Comparison of ENCODE assay signal across 8 mouse cellular contexts in the genomic region with DNA sequence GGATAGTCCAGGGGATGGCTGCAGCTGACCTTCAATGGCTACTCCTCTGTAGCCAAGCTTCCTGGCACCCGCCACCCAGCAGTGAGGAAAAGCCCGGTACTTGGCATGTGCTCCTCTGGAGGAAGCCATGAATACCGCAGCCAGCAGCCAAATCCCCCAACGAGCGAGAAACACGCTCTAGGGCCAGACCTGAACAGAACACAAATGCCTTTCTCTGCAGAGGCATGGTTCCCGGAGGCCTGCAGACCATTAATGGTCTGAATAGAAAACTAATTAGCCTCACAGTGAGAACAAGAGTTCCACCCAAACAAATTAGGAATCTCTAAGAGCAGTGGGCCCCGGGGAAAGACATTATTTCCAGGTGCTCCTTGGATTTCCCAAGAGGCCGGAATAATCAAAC. TPM values are rescaled to one million over a fixed set of nuclear protein-coding genes. Genes with fewer than 3 reads are reported as not detected.
DNase-seq lines count a peak whose midpoint lies in the region; ATAC-seq and TF ChIP-seq lines count a peak whose summit lies in the region.
"Had no signal": no experiment of that assay in that cellular context is flagged by ENCODE, and none has a peak within 500 bp of the region (broad histone marks: within the 10 kb centered on the region; RNA-seq: fewer than 3 reads in every experiment).

No protein-coding gene starts in this region.

- peaks cover 15 to 20% of the 10 kb centered on the region in 2 experiments; a peak in 3 of 4 replicates for H3K4me1 ChIP-seq in ES-E14 (ENCODE audit: control insufficient read depth in 2 of 2, insufficient read depth in 2 of 2, low read length in 2 of 2, poor library complexity in 1 of 2)
- peaks cover 7% of the 10 kb centered on the region; the same call in 1 of the 2 replicates for H3K4me1 ChIP-seq in forebrain, postnatal 0 days (ENCODE audit: insufficient read depth)
- peaks cover 10% of the 10 kb centered on the region; the same call in 1 of the 2 replicates for H3K4me1 ChIP-seq in hindbrain, postnatal 0 days (ENCODE audit: insufficient read depth, low read length)

- DNase-seq in ES-E14 (ENCODE audit: low read depth, low spot score), result peak; percentile 68
- peak; percentile 28 for DNase-seq in adrenal gland, postnatal 25 days
- DNase-seq in forebrain, postnatal 0 days, result peak; percentile 75
- peak; percentile 87 for DNase-seq in hindbrain, postnatal 0 days (ENCODE audit: low spot score)
- peak; percentile 79 for DNase-seq in left cerebral cortex, postnatal 4 days
- peak; percentile 26 for DNase-seq in testis, postnatal 14 days (ENCODE audit: low spot score)
- DNase-seq in lung, adult 18-20 months, result no peak

- H3K4me2 ChIP-seq in forebrain, postnatal 0 days (ENCODE audit: low read depth), result no peak overlapping the region
- H3K4me2 ChIP-seq in hindbrain, postnatal 0 days (ENCODE audit: low read depth, low read length), result no peak overlapping the region
- H3K4me2 ChIP-seq: liver, embryonic 15.5 days had no signal

- intact Hi-C loops in left cerebral cortex, postnatal 4 days (cut with DNase I), result no loop called here

- peak overlapping the region; percentile 93 for H3K27ac ChIP-seq in ES-E14 (ENCODE audit: insufficient read depth, low read depth, low read length, poor library complexity, severe bottlenecking)
- 0 out of 2 replicates have a peak overlapping the region, but pooled peaks have one; percentile 45 for H3K27ac ChIP-seq in forebrain, postnatal 0 days (ENCODE audit: low read depth, low read length)
- peak overlapping the region; percentile 52; the same call in 1 of the 2 replicates for H3K27ac ChIP-seq in hindbrain, postnatal 0 days
- H3K27ac ChIP-seq: liver, embryonic 15.5 days had no signal

- H3K27me3 ChIP-seq in forebrain, postnatal 0 days (ENCODE audit: insufficient read depth, low read length), result no peaks in the 10 kb centered on the region
- H3K27me3 ChIP-seq in hindbrain, postnatal 0 days (ENCODE audit: insufficient read depth, low read length), result no peaks in the 10 kb centered on the region
- H3K27me3 ChIP-seq: liver, embryonic 15.5 days had no signal

- no peaks in the 10 kb centered on the region for H3K9me3 ChIP-seq in ES-E14 (ENCODE audit: control insufficient read depth, insufficient read depth, low read depth, low read length)
- H3K9me3 ChIP-seq in forebrain, postnatal 0 days (ENCODE audit: low read length), result no peaks in the 10 kb centered on the region
- no peaks in the 10 kb centered on the region for H3K9me3 ChIP-seq in hindbrain, postnatal 0 days (ENCODE audit: low read length)
- H3K9me3 ChIP-seq: liver, embryonic 15.5 days had no signal

- no peak for TF ChIP-seq CTCF in forebrain, postnatal 0 days (IDR thresholded peaks at IDR 0.05; ENCODE audit: low read depth)
- 0 out of 2 replicates have a peak, but pooled peaks have one; percentile 23 for TF ChIP-seq CTCF in hindbrain, postnatal 0 days (IDR thresholded peaks at IDR 0.05; ENCODE audit: low read depth)

- 18% methylated on average over 9 of the region's 9 CpGs for WGBS in forebrain, postnatal 0 days
- WGBS in hindbrain, postnatal 0 days, result 32% methylated on average over 9 of the region's 9 CpGs

- peaks cover 7% of the 10 kb centered on the region for H3K36me3 ChIP-seq in ES-E14 (ENCODE audit: control insufficient read depth, insufficient read depth, low read length, poor library complexity, severe bottlenecking)
- H3K36me3 ChIP-seq in forebrain, postnatal 0 days (ENCODE audit: insufficient read depth), result peaks cover 12% of the 10 kb centered on the region
- H3K36me3 ChIP-seq in hindbrain, postnatal 0 days (ENCODE audit: insufficient read depth, low read length), result peaks cover 6% of the 10 kb centered on the region

- H3K9ac ChIP-seq in ES-E14 (ENCODE audit: insufficient read depth, low read depth, low read length, poor library complexity, severe bottlenecking), result peak overlapping the region; percentile 49
- H3K9ac ChIP-seq in forebrain, postnatal 0 days, result no peak overlapping the region
- H3K9ac ChIP-seq in hindbrain, postnatal 0 days (replicated peaks; ENCODE audit: low read length), result no peak overlapping the region
- H3K9ac ChIP-seq: liver, embryonic 15.5 days had no signal

- peak overlapping the region in 1 of 2 experiments; percentile 15; a peak in 1 of 4 replicates for H3K4me3 ChIP-seq in ES-E14 (ENCODE audit: insufficient read depth in 1 of 2, low read depth in 1 of 2, low read length in 2 of 2, poor library complexity in 1 of 2, severe bottlenecking in 1 of 2)
- H3K4me3 ChIP-seq in forebrain, postnatal 0 days (ENCODE audit: low read depth, low read length), result no peak overlapping the region
- no peak overlapping the region for H3K4me3 ChIP-seq in hindbrain, postnatal 0 days (ENCODE audit: low read length)
- H3K4me3 ChIP-seq: liver, embryonic 15.5 days had no signal

- in situ Hi-C loops in ES-E14 (cut with MboI; ENCODE audit: low sequenced_read_pairs in 2 of 2, unreplicated experiment in 2 of 2), result no loop called here

- ATAC-seq in forebrain, postnatal 0 days, result peak; percentile 91
- ATAC-seq in hindbrain, postnatal 0 days, result peak; percentile 92

TF ChIP-seq in ES-E14, 5 proteins besides CTCF, POLR2A, EP300 and RAD21:
- no peak for TF ChIP-seq ZNF384 (IDR thresholded peaks at IDR 0.05; ENCODE audit: low read depth, low read length)
- TF ChIP-seq CHD2 (IDR thresholded peaks at IDR 0.05; ENCODE audit: low read depth, low read length), result peak; percentile 63; the same call in 1 of the 2 replicates

RNA-seq across cellular contexts. Expression of gene Nf2, which starts 46.3 kb away (rescaled TPM):
- total RNA-seq in ES-E14 (2012; rRNA removed), result 53.8 and 65.6 TPM in 2 replicates
- 160 and 207 TPM in 2 replicates for total RNA-seq in adrenal gland, postnatal 25 days (2021)
- 97.3 and 121 TPM in 2 replicates for total RNA-seq in forebrain, postnatal 0 days (2014; rRNA removed)
- 49.3 and 57.8 TPM in 2 replicates for polyA plus RNA-seq in forebrain, postnatal 0 days (2015; fragmentation: Nextera tagmentation; extraction: Ambion mirVana)
- 93.1 and 97.6 TPM in 2 replicates for total RNA-seq in hindbrain, postnatal 0 days (2014; rRNA removed)
- polyA plus RNA-seq in hindbrain, postnatal 0 days (2015; fragmentation: Nextera tagmentation; extraction: Ambion mirVana), result 55.5 and 57.4 TPM in 2 replicates
- 100 to 1,000 TPM; 155 to 162 TPM for total RNA-seq in left cerebral cortex, postnatal 4 days (2021)

RNA-seq across cellular contexts. Expression of gene Cabp7, which starts 56.4 kb away (rescaled TPM):
- 1.9 and 4.5 TPM in 2 replicates for total RNA-seq in ES-E14 (2012; rRNA removed)
- not detected in 2 replicates for total RNA-seq in adrenal gland, postnatal 25 days (2021)
- 5.3 and 5.5 TPM in 2 replicates for total RNA-seq in forebrain, postnatal 0 days (2014; rRNA removed)
- 1.3 and 1.6 TPM in 2 replicates for polyA plus RNA-seq in forebrain, postnatal 0 days (2015; fragmentation: Nextera tagmentation; extraction: Ambion mirVana)
- total RNA-seq in hindbrain, postnatal 0 days (2014; rRNA removed), result 20.4 and 23.6 TPM in 2 replicates
- 2.9 and 3.3 TPM in 2 replicates for polyA plus RNA-seq in hindbrain, postnatal 0 days (2015; fragmentation: Nextera tagmentation; extraction: Ambion mirVana)
- 1 to 10 TPM; 2.2 to 4.3 TPM for total RNA-seq in left cerebral cortex, postnatal 4 days (2021)

Comparison
In these comparisons a context has a peak if more than half of its experiments do, and no peak if none do; other contexts are left out.
1. DNase-seq: peak in ES-E14 (single experiment), adrenal gland, postnatal 25 days (single experiment), forebrain, postnatal 0 days (single experiment), hindbrain, postnatal 0 days (single experiment), left cerebral cortex, postnatal 4 days (single experiment) and testis, postnatal 14 days (single experiment); none in lung, adult 18-20 months (0 of 2).
2. Peak in every context shown above with its lines, with median percentiles within 50 percentile points of each other: H3K27ac ChIP-seq.